Mouse (Mus musculus) ES-Bruce4 (cell line): Measurements from ENCODE around the gene Rpusd3.

Experiments used
- CTCF ChIP-seq: IDR thresholded peaks from one replicate; pipeline ENCODE4 v1.8.1; 2011; ENCODE audit warnings: low read depth, low read length
- EP300 ChIP-seq: IDR thresholded peaks from 2 replicates; pipeline ENCODE4 v1.6.1; 2011; ENCODE audit warnings: low read depth, low read length; ENCODE audit not compliant: insufficient read depth
- POLR2A ChIP-seq: IDR thresholded peaks from one replicate; pipeline ENCODE4 v1.8.1; 2011; ENCODE audit warnings: low read length; ENCODE audit not compliant: insufficient read depth

- TF ChIP-seq CTCF (no peak), EP300 (no peak), POLR2A (no peak)
These were observed 16.6 kb upstream of the Rpusd3 start, which contains the start of gene Cidec for GRCm38 (mm10) chr6:113435664-113436205.
